Mouse (Mus musculus): ENCODE measurements around the gene Rpl18a. TPM values are rescaled to one million over a fixed set of nuclear protein-coding genes. Genes with fewer than 3 reads are reported as not detected.

Rpl18a gene
- 4,781 and 4,906 TPM in 2 replicates for polyA plus RNA-seq (2015; fragmentation: Nextera tagmentation; extraction: Ambion mirVana)

GRCm38 (mm10) chr8:70897021-70897680, at the start of gene Rpl18a:
Gene Rpl18a, minus strand, starts transcription at chr8:70897412.
- under 1% methylated on average over 60 of the region's 60 CpGs for WGBS
- H3K4me3 ChIP-seq (replicated peaks) = peak within 1 kb of the TSS; percentile 95
- peak within 1 kb of the TSS; percentile 94 for H3K27ac ChIP-seq (replicated peaks)
- H3K36me3 ChIP-seq = peaks cover 20% of the 10 kb centered on the region
- peak within 1 kb of the TSS; percentile 89 for H3K4me2 ChIP-seq (replicated peaks)
- peak within 1 kb of the TSS; percentile 88 for H3K9ac ChIP-seq
- H3K4me1 ChIP-seq = peaks cover 30% of the 10 kb centered on the region
- peak; percentile 98 for ATAC-seq (ENCODE audit: insufficient number of reproducible peaks, low FRiP score, low TSS enrichment, low read depth)
- no peaks in the 10 kb centered on the region for H3K9me3 ChIP-seq (replicated peaks)
- H3K27me3 ChIP-seq = peaks cover 28% of the 10 kb centered on the region

GRCm38 (mm10) chr8:70943187-70943586, 46.0 kb upstream of the Rpl18a start:
- H3K4me3 ChIP-seq (replicated peaks) = no peak overlapping the region
- H3K4me1 ChIP-seq = no peaks in the 10 kb centered on the region
- H3K9ac ChIP-seq = no peak overlapping the region
- WGBS = 38% methylated on average over 1 of the region's 1 CpGs
- no peak overlapping the region for H3K27ac ChIP-seq (replicated peaks)
- H3K36me3 ChIP-seq = no peaks in the 10 kb centered on the region
- no peak for ATAC-seq (ENCODE audit: insufficient number of reproducible peaks, low FRiP score, low TSS enrichment, low read depth)
- H3K9me3 ChIP-seq (replicated peaks) = no peaks in the 10 kb centered on the region
- H3K4me2 ChIP-seq (replicated peaks) = no peak overlapping the region
- H3K27me3 ChIP-seq = no peaks in the 10 kb centered on the region

GRCm38 (mm10) chr8:70941478-70941877, 44.3 kb upstream of the Rpl18a start:
- H3K27ac ChIP-seq (replicated peaks) = no peak overlapping the region
- no peak overlapping the region for H3K4me3 ChIP-seq (replicated peaks)
- no peaks in the 10 kb centered on the region for H3K27me3 ChIP-seq
- H3K9ac ChIP-seq = no peak overlapping the region
- no peaks in the 10 kb centered on the region for H3K9me3 ChIP-seq (replicated peaks)
- no peaks in the 10 kb centered on the region for H3K4me1 ChIP-seq
- no peaks in the 10 kb centered on the region for H3K36me3 ChIP-seq
- H3K4me2 ChIP-seq (replicated peaks) = no peak overlapping the region
- 54% methylated on average over 2 of the region's 2 CpGs for WGBS
- ATAC-seq (ENCODE audit: insufficient number of reproducible peaks, low FRiP score, low TSS enrichment, low read depth) = no peak

DNA sequence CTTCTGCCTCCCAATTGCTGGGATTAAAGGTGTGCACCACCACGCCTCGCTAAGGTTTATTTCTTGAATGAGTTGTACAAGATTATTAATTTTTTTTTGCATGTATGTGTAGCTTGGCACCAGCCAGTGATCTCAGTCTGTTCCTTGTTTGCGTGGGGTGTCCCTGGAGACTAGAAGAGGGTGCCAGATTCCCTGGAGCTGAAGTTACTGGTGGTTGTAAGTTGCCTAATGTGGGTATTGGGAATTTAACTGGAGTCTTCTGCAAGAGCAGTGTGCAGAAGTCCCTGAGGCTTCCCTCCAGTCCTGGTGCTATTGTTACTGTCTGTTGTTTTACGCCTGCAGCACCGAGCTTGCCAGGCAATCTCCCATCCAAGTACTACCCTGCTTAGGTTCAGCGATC, 40.0 kb upstream of the Rpl18a start:
- ATAC-seq (ENCODE audit: insufficient number of reproducible peaks, low FRiP score, low TSS enrichment, low read depth) = no peak
- WGBS = 79% methylated on average over 6 of the region's 6 CpGs

DNA sequence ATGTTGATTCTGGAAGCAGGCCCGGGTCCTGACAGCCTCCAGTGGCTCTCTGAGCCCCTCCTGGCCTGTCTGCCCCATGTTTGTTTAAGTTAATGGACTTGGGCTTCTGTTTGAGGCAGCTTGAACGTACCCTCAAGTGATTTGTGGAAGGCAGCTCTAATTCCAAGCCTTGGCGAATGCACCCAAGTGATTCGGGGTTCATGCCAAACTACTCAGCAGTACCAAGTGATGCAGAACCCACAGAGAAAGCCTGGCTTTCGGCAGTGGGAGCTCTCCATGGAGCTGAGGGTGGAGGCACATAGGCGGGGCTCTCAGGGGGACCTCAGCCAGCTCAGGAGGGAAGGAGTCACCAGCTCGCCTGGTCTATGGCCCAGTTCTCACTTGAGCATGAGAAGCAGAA, 37.6 kb upstream of the Rpl18a start:
- no peaks in the 10 kb centered on the region for H3K9me3 ChIP-seq (replicated peaks)
- no peak for ATAC-seq (ENCODE audit: insufficient number of reproducible peaks, low FRiP score, low TSS enrichment, low read depth)
- no peak overlapping the region for H3K9ac ChIP-seq
- 58% methylated on average over 7 of the region's 7 CpGs for WGBS
- no peaks in the 10 kb centered on the region for H3K27me3 ChIP-seq
- H3K27ac ChIP-seq (replicated peaks) = no peak overlapping the region
- H3K4me3 ChIP-seq (replicated peaks) = no peak overlapping the region
- no peaks in the 10 kb centered on the region for H3K36me3 ChIP-seq
- peaks cover 6% of the 10 kb centered on the region; the same call in 1 of the 2 replicates for H3K4me1 ChIP-seq
- H3K4me2 ChIP-seq (replicated peaks) = no peak overlapping the region

More for the DNA sequence above, 40.0 kb upstream of the Rpl18a start:
- H3K4me3 ChIP-seq (replicated peaks) = no peak overlapping the region
- no peak overlapping the region for H3K4me2 ChIP-seq (replicated peaks)
- H3K27me3 ChIP-seq = no peaks in the 10 kb centered on the region
- no peaks in the 10 kb centered on the region for H3K9me3 ChIP-seq (replicated peaks)
- no peaks in the 10 kb centered on the region for H3K36me3 ChIP-seq
- no peak overlapping the region for H3K9ac ChIP-seq
- no peak overlapping the region for H3K27ac ChIP-seq (replicated peaks)
- peaks cover 6% of the 10 kb centered on the region; the same call in 1 of the 2 replicates for H3K4me1 ChIP-seq

GRCm38 (mm10) chr8:70933036-70933435, 35.8 kb upstream of the Rpl18a start:
- H3K4me2 ChIP-seq (replicated peaks) = no peak overlapping the region
- H3K27me3 ChIP-seq = no peaks in the 10 kb centered on the region
- no peak overlapping the region for H3K9ac ChIP-seq
- no peaks in the 10 kb centered on the region for H3K9me3 ChIP-seq (replicated peaks)
- WGBS = 79% methylated on average over 4 of the region's 4 CpGs
- H3K27ac ChIP-seq (replicated peaks) = no peak overlapping the region
- no peaks in the 10 kb centered on the region for H3K36me3 ChIP-seq
- peaks cover 13% of the 10 kb centered on the region; the same call in 1 of the 2 replicates for H3K4me1 ChIP-seq
- ATAC-seq (ENCODE audit: insufficient number of reproducible peaks, low FRiP score, low TSS enrichment, low read depth) = no peak
- no peak overlapping the region for H3K4me3 ChIP-seq (replicated peaks)

GRCm38 (mm10) chr8:70931731-70932130, 34.5 kb upstream of the Rpl18a start:
- ATAC-seq (ENCODE audit: insufficient number of reproducible peaks, low FRiP score, low TSS enrichment, low read depth) = no peak
- Histone ChIP-seq H3K9ac (no peak overlapping the region), H3K27ac (replicated peaks) (no peak overlapping the region), H3K4me2 (replicated peaks) (no peak overlapping the region), H3K4me1 (peaks cover 13% of the 10 kb centered on the region; the same call in 1 of the 2 replicates), H3K27me3 (no peaks in the 10 kb centered on the region), H3K36me3 (no peaks in the 10 kb centered on the region), H3K9me3 (replicated peaks) (no peaks in the 10 kb centered on the region), H3K4me3 (replicated peaks) (no peak overlapping the region)
- 89% methylated on average over 11 of the region's 11 CpGs for WGBS

DNA sequence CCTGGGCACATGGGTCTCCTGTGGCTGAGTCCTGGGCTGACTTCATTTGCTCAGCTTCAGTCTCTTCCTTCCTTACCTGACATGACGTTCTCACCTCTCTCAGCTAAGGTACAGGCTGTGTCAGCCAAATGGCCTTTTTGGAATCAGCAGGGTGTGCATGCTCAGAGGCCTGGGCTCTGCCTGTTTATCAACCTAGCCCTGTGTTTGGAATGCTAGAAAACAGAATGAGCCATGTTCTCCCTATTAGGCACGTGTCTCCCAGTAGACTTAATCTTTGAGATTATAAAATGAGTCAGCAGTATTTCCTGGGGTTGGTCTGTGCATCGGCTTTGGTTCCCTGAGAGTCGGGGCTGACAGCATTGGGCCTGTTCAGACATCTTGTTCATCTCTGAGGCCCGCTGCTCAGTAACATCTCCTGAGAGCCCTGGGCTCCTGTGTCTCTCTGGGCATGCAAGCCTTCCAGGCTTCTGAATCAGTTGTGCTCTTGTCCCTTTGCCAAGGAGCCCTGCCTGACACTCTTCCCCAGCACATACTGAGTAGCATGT, 31.6 kb upstream of the Rpl18a start:
- H3K36me3 ChIP-seq = no peaks in the 10 kb centered on the region
- H3K4me2 ChIP-seq (replicated peaks) = no peak overlapping the region
- no peak overlapping the region for H3K4me3 ChIP-seq (replicated peaks)
- H3K27ac ChIP-seq (replicated peaks) = 0 out of 2 replicates have a peak overlapping the region, but pooled peaks have one; percentile 48
- H3K27me3 ChIP-seq = no peaks in the 10 kb centered on the region
- peaks cover 7% of the 10 kb centered on the region; the same call in 1 of the 2 replicates for H3K4me1 ChIP-seq
- no peak for ATAC-seq (ENCODE audit: insufficient number of reproducible peaks, low FRiP score, low TSS enrichment, low read depth)
- H3K9me3 ChIP-seq (replicated peaks) = no peaks in the 10 kb centered on the region
- WGBS = 66% methylated on average over 5 of the region's 5 CpGs
- H3K9ac ChIP-seq = no peak overlapping the region

DNA sequence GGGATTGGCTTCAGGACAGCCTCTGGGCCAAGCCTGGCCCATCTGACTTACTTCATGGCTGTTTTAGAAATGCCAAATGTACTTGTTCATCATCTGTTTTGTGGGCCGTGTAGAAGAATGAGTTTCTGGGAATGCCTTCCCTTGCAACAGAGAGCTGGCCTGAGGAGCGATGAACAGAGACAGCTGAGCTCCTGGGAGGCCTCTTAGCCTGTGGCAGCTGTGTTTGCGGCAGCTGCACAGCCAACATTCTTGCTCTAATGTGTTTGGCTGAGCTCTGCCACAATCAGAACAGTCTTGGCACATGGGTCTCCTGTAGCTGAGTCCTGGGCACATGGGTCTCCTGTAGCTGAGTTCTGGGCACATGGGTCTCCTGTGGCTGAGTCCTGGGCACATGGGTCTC, 30.9 kb upstream of the Rpl18a start:
- Histone ChIP-seq H3K9me3 (replicated peaks) (no peaks in the 10 kb centered on the region), H3K4me1 (peaks cover 7% of the 10 kb centered on the region; the same call in 1 of the 2 replicates), H3K9ac (no peak overlapping the region), H3K27me3 (no peaks in the 10 kb centered on the region), H3K27ac (replicated peaks) (peak overlapping the region; percentile 40; the same call in 1 of the 2 replicates), H3K4me2 (replicated peaks) (no peak overlapping the region), H3K4me3 (replicated peaks) (no peak overlapping the region), H3K36me3 (no peaks in the 10 kb centered on the region)
- 0 out of 2 replicates have a peak, but pooled peaks have one; percentile 36 for ATAC-seq (ENCODE audit: insufficient number of reproducible peaks, low FRiP score, low TSS enrichment, low read depth)
- 63% methylated on average over 3 of the region's 3 CpGs for WGBS

DNA sequence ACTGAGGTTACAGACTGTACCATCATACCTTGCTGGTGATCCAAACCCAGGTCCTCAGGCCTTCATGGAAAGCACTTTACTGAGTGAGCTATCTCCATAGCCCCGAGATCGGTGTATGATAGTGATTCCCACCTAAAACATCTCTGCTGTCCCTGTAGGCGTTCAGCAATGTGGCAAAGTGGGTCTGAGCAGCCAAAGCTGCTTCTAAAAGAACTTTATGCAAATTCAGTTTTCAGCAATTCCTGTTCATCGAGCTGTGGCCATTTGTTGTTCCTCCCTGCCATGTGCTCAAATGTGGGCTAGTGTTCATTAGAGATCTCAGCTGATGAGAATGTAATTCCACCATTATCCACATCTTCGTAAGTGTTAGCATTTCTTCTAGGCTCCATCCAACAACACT, 29.2 kb upstream of the Rpl18a start:
- no peaks in the 10 kb centered on the region for H3K9me3 ChIP-seq (replicated peaks)
- ATAC-seq (ENCODE audit: insufficient number of reproducible peaks, low FRiP score, low TSS enrichment, low read depth) = no peak
- 93% methylated on average over 5 of the region's 5 CpGs for whole genome bisulfite sequencing
- no peaks in the 10 kb centered on the region for H3K27me3 ChIP-seq
- no peak overlapping the region for H3K27ac ChIP-seq (replicated peaks)
- no peak overlapping the region for H3K4me2 ChIP-seq (replicated peaks)
- H3K4me3 ChIP-seq (replicated peaks) = no peak overlapping the region
- no peak overlapping the region for H3K9ac ChIP-seq
- H3K4me1 ChIP-seq = peaks cover 7% of the 10 kb centered on the region; the same call in 1 of the 2 replicates
- 0 out of 2 replicates have a peak, but pooled peaks cover 6% of the 10 kb centered on the region for H3K36me3 ChIP-seq

- Histone ChIP-seq H3K4me1 (peaks cover 7% of the 10 kb centered on the region; the same call in 1 of the 2 replicates), H3K4me3 (replicated peaks) (no peak overlapping the region), H3K9me3 (replicated peaks) (no peaks in the 10 kb centered on the region), H3K27ac (replicated peaks) (no peak overlapping the region), H3K27me3 (no peaks in the 10 kb centered on the region), H3K36me3 (0 out of 2 replicates have a peak, but pooled peaks cover 6% of the 10 kb centered on the region), H3K4me2 (replicated peaks) (no peak overlapping the region), H3K9ac (no peak overlapping the region)
- 89% methylated on average over 4 of the region's 4 CpGs for WGBS
- no peak for ATAC-seq (ENCODE audit: insufficient number of reproducible peaks, low FRiP score, low TSS enrichment, low read depth)
Observed at GRCm38 (mm10) chr8:70925754-70926153, 28.5 kb upstream of the Rpl18a start.
